Mouse (Mus musculus): Measurements from ENCODE around the gene Gm43720. TPM values are rescaled to one million over a fixed set of nuclear protein-coding genes. Genes with fewer than 3 reads are reported as not detected.

Gene Gm43720
- polyA plus RNA-seq, 1 experiment from 2014 or later, result 0.04 TPM

Other genes with a start within 250 kb of the Gm43720 start
- not detected in 2 replicates for gene Smok3c, start 226.8 kb downstream of the Gm43720 start, polyA plus RNA-seq (2015; fragmentation: Nextera tagmentation; extraction: Ambion mirVana)
- gene Zkscan1, start 194.9 kb downstream of the Gm43720 start, polyA plus RNA-seq (2015; fragmentation: Nextera tagmentation; extraction: Ambion mirVana), result 17.3 and 18.2 TPM in 2 replicates
- gene Zscan21, start 163.1 kb downstream of the Gm43720 start, polyA plus RNA-seq (2015; fragmentation: Nextera tagmentation; extraction: Ambion mirVana), result 75.3 and 80.5 TPM in 2 replicates
- 22.0 and 24.9 TPM in 2 replicates for gene Zfp113, start 124.2 kb downstream of the Gm43720 start, polyA plus RNA-seq (2015; fragmentation: Nextera tagmentation; extraction: Ambion mirVana)
- 325 and 328 TPM in 2 replicates for gene Cops6, start 118.9 kb downstream of the Gm43720 start, polyA plus RNA-seq (2015; fragmentation: Nextera tagmentation; extraction: Ambion mirVana)
- 22.8 and 23.0 TPM in 2 replicates for gene Ap4m1, start 108.0 kb downstream of the Gm43720 start, polyA plus RNA-seq (2015; fragmentation: Nextera tagmentation; extraction: Ambion mirVana)
- 62.9 and 99.9 TPM in 2 replicates for gene Mcm7, start 107.5 kb downstream of the Gm43720 start, polyA plus RNA-seq (2015; fragmentation: Nextera tagmentation; extraction: Ambion mirVana)
- gene Taf6, start 92.5 kb downstream of the Gm43720 start, polyA plus RNA-seq (2015; fragmentation: Nextera tagmentation; extraction: Ambion mirVana), result 62.5 and 70.0 TPM in 2 replicates
- gene Cnpy4, start 92.5 kb downstream of the Gm43720 start, polyA plus RNA-seq (2015; fragmentation: Nextera tagmentation; extraction: Ambion mirVana), result 26.2 and 31.7 TPM in 2 replicates
- 13.4 and 14.8 TPM in 2 replicates for gene Mblac1, start 85.6 kb downstream of the Gm43720 start, polyA plus RNA-seq (2015; fragmentation: Nextera tagmentation; extraction: Ambion mirVana)
- not detected in 2 replicates for gene Nxpe5, start 54.1 kb downstream of the Gm43720 start, polyA plus RNA-seq (2015; fragmentation: Nextera tagmentation; extraction: Ambion mirVana)
- gene Lamtor4, start 24.5 kb downstream of the Gm43720 start, polyA plus RNA-seq (2015; fragmentation: Nextera tagmentation; extraction: Ambion mirVana), result 113 and 121 TPM in 2 replicates
- 16.9 and 19.2 TPM in 2 replicates for gene BC037034, start 15.9 kb downstream of the Gm43720 start, polyA plus RNA-seq (2015; fragmentation: Nextera tagmentation; extraction: Ambion mirVana)
- 3.2 and 3.6 TPM in 2 replicates for gene Gal3st4, start 7.1 kb downstream of the Gm43720 start, polyA plus RNA-seq (2015; fragmentation: Nextera tagmentation; extraction: Ambion mirVana)
- gene Gpc2, start within 50 bp of the Gm43720 start, polyA plus RNA-seq (2015; fragmentation: Nextera tagmentation; extraction: Ambion mirVana), result 101 and 134 TPM in 2 replicates
- gene Stag3, start 282 bp upstream of the Gm43720 start, polyA plus RNA-seq (2015; fragmentation: Nextera tagmentation; extraction: Ambion mirVana), result 10.1 and 12.5 TPM in 2 replicates
- 0.40 TPM in 1 of 2 replicates, not detected in the other for gene Pvrig, start 62.0 kb upstream of the Gm43720 start, polyA plus RNA-seq (2015; fragmentation: Nextera tagmentation; extraction: Ambion mirVana)
- gene Zfp157, start 161.5 kb upstream of the Gm43720 start, polyA plus RNA-seq (2015; fragmentation: Nextera tagmentation; extraction: Ambion mirVana), result 50.8 and 58.1 TPM in 2 replicates

Measured in neural tube, embryonic 15.5 days (tissue).